Mouse (Mus musculus): Measurements from ENCODE around the gene Sh3bp2. TPM values are rescaled to one million over a fixed set of nuclear protein-coding genes. Genes with fewer than 3 reads are reported as not detected.

Gene Sh3bp2
- 1 to 10 TPM; 3.2 to 4.5 TPM for total RNA-seq (2021)

DNA sequence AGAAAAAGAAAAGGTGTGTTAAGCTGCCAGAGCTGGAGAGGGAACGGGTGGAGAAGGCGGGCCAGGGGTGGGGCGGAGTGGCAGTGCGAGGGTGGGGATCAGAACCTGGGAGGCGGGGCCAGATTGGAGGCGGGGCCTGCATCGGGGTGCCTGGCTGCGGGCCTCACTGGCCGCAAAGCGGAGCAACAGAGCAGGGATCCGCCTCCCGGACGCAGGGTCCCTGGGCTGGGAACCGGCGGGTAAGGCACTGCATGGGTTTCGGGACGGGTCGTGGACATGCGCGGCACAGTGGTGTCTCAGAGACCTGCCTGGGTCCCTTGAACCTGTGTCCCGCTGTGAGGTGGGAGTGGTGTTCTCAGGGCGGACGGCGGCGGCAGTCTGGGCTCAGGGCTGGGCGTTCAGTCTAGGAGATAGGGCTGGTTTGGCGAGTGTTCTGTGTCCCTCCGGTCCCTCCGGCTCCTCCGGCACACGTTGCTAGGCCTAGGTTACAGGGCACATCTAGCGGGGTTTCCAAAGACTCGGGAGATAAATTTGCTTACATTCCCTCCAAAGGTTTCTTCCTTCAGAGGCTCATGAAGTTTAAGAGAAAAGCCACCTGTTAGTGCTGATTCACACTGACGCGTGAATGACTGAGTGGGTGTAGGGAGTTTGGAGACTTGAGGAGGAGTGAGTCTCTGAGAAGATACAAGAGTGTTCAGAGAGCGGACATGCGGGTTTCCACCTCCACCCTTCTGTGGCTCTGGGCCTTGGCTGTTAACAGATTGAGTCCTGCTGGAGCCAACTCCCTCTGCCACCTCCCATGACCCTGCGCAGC is at the start of gene Sh3bp2:
Gene Sh3bp2 (plus strand): TSS at position 176 of the 814 bp plus-strand sequence.
- peak; percentile 85 to 86 for DNase-seq

GRCm38 (mm10) chr5:34480926-34481325 is 44.7 kb upstream of the Sh3bp2 start:
- no peak for DNase-seq

DNA sequence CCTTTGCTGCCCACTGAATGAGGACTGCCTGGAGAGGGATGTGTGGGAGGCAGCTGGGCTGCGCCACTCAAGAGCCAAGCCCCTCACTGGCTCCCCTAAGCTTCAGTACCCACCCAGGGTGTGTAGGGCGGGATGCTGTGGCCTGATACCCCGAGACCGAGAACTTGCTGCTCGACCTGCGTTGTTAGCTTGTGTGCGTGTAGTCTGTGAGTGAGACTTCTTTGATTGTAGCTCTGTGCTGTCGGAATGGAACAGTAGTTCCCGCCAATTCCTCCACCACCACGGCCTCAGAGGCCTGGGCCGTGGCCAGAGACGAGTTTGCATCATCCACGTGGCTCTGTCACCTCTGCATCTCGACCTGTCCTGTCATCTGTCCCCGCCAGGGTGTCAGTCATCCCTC is 39.9 kb upstream of the Sh3bp2 start:
- no peak for DNase-seq

DNA sequence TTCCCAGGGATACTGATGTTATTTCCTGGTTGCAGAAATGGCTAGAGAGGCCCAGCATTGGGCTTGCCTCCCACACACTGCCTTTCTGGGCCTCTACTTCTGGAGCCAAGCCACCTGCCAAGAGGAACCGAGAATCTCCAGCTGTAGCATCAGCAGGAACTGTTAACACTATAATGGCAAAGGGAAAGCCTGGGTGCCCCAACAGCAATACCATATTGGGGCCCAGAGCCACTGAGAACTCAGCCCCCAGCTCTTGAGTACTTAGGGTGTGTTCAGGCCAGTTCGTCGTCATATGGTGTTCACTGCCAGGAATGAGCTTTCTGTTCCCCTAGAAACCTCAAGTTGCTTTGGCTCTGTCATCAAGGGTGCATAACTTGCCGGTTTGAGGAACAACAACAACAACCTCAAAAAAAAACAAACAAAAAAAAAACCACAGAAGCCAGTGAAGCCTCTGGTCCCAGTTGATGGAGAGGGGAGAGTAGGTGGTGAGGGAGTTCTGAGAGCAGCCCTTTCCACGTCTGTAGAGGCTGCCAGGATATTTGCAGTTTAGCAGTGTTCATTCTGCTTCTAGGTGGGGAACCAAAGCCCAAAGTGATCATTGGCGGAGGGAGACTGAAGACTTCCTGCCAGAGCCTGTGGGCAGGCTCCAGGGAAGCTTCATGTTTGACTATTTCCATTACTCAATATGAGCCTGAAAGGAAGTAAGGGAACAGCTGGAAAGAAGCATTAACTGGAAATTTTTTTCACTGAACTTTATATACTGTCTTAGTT is 38.1 kb upstream of the Sh3bp2 start:
- no peak for DNase-seq

GRCm38 (mm10) chr5:34488741-34489417 is 36.8 kb upstream of the Sh3bp2 start:
- DNase-seq: no peak

DNA sequence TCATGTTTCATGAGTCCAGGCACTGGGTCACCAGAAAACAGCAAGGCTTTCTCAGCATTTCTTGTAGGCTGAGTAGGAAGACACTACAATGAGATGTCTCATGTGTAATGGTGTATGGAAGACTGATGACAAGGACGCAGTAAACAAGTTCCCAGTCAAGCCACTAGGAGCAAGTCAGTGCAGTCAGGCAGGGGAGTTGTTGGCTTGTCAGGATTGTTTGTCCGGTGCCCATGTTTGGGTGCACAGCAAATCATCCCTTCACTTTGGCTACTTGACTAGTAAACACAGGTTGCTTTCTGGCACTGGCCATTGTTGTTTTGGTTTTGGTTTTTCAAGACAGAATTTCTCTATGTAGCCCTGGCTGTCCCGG is 36.2 kb upstream of the Sh3bp2 start:
- DNase-seq: no peak

DNA sequence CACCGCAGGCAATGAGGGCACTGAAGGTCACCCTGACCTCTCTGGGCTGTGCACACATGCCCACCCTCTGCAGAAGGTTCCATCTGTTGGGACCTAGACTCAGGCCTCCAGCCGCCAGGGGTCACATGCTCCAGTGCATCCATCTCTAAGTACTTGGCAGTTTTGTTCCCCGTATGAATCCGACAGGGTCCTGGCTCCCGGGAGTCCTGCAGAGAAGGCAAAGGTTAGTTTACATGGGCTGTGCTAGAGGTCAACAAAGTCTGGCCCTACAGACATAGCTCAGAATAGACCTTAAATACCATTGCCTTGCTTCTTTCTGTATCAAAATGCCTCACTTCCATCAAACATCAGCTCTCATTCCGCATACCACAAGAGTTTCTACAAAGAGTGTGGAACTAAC is 28.9 kb upstream of the Sh3bp2 start:
- DNase-seq: no peak

GRCm38 (mm10) chr5:34500886-34501285 is 24.8 kb upstream of the Sh3bp2 start:
- no peak for DNase-seq

GRCm38 (mm10) chr5:34501588-34501987 is 24.1 kb upstream of the Sh3bp2 start:
- DNase-seq: no peak

DNA sequence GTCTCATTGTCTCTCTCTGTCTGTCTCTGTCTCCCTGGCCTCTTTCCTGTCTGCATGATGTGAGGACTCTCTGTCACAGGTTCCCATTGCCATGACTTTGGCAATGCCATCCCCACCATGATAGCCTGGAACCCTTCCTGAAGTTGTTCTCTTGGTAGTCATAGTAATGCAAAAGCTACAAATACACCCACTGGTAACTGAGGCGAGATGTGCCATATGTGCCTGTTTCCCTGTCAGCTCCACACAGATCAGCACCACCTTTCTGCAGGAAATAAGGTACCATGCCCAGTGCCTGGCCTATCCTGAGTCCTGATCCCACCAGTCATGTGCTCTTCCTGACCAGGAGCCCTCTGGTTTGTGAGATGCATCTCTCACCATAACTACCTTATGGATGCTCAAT is 23.2 kb upstream of the Sh3bp2 start:
- peak in 1 of 2 experiments; percentile 29 for DNase-seq

- DNase-seq: no peak
Measured at GRCm38 (mm10) chr5:34502821-34503220, 22.8 kb upstream of the Sh3bp2 start.

DNA sequence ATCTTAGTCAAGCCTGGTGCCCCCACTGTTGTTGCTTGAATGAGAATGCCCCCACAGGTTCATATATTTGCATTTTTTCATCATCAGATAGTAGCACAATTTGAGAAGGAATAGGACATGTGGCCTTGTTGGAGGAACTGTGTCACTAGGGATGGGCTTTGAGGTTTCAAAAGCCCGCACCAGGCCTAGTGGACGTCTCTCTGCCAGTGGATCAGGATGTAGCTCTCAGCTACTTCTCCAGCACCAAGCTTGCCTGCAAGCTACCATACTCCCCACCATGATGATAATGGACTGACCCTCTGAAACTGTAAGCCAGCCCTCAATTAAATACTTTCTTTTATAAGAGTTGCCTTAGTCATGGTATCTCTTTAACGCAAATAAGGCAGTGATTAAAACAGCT is 13.2 kb upstream of the Sh3bp2 start:
- no peak for DNase-seq

- peak; percentile 90 for DNase-seq
Measured at GRCm38 (mm10) chr5:34513466-34514217, 12.0 kb upstream of the Sh3bp2 start, which contains the start of gene Tnip2. Gene Tnip2, minus strand, starts transcription at chr5:34513991.

DNA sequence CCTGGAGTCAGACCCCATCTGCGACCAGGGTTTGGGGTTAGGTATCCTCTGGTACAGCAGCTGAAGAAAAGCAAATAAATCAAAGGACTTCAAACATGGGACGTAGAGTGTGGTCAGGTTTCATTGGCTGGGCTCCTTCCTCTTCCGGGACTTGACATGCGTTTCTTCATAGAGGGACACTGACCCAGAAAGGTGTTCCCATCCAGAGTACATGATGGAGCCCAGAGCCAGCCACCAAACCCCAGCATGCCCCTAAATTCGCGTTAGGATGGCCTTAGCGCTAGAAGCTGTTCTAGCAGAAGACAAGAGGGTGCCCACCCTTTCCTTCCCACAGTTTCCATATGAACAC is 11.4 kb upstream of the Sh3bp2 start:
- DNase-seq: no peak

DNA sequence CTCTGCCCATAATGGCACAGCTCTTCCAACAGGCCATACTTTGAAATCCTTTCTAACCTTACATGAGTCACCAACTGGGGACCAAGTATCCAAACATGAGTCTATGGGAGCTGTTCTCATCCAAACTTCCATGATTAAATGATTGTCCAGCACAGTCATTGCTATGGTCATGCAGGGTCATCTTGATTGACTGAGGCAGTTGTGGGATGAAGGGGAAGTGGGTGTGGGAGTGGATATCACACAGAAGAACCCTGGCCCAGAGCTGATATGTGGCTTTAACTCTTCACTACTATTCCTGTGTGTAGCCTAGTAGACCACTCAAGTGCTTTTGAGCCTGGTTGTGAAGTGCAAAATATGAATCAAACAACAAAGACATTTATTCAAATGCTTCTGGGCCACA is 10.5 kb upstream of the Sh3bp2 start:
- DNase-seq: no peak

- peak; percentile 59 to 67 for DNase-seq
Measured at GRCm38 (mm10) chr5:34517913-34518312, 7.7 kb upstream of the Sh3bp2 start.

DNA sequence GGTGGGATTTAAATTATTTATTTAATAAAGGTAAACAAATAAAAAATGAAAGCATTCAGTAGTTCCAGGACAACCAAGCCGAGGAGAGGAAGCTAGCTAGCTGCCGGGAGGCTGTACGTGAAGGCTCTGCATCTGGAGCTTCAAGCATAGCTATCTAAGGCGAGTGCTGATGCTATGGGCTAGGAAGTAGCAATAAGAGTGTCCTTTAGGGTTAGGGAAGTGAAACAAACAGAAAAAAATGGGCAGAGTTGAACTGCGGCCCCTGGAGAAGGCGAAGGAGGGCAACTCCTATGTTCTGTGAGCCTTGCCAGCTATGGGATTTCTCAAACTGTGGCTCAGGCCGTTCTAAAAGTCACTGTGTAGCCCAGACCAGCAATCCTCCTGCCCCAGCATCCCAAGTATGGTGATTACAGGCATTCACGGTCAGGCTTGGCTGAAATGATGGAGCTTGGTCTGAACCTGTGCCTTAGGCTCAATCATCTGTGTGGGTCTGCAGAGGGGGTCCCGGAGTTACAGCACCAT is 6.2 kb upstream of the Sh3bp2 start:
- no peak for DNase-seq

DNA sequence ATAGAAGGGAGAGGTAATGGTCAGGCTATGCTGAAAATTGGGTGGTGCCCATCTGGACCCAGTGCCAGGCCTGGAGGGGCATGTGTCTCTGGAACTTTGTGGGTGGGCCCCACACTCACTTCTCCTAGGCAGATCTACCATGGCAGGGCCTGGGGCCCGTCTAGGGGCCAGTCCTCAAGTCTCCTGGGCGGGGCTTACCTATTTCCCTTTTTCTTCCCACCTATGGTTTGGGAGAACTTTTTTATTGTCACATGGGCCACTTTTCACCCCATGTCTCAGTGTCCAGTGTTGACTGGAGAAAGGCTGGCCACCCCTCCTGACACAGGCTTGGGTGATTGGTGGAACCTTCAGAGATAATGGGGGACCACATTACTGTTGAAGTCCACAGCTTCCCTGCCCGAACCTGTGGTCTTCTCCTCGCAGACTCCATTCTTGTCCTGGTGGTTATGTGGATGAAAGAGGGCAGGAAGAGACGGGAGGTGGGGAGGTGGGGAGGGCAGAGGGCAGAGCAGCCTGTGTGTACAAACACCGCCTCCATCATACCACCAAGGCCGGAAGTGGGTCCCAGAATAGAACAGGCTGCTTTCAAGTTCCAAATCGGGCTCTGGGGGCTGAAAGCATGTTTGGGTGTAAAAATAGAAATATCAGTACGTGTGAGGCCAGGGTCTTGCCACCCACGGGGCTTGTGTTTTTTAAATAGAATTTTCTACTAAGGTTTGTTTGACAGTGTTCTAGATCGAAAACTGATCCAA is 5.0 kb upstream of the Sh3bp2 start:
- DNase-seq: no peak

- no peak for DNase-seq
Measured at GRCm38 (mm10) chr5:34521337-34521736, 4.3 kb upstream of the Sh3bp2 start.

DNA sequence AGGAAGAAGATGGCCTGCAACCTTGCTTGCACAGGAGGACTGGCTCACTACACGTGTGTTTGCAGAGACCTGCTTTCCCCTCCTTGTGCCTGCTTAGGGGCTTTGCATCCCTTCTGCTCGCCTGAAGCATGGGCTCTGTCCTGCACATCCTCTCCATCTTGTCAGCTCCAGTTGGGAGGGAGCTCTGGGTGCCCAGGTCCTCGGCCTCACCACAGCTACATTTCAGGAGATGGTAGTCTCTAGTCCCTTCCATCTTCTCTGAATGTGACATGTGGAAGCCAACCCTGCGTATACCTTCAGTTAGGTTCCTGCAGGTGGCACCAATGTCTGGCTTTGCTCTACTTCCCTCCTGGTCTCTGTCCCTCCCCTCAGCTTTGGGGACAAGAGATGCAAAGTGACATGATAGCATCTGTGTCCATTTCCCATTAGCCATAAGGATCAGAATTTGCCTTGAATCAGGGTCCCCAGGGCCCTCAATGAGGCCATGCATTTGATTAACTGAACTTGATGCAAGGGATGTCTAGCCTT is 1.6 kb upstream of the Sh3bp2 start:
- no peak for DNase-seq

GRCm38 (mm10) chr5:34524511-34524910 is 1.1 kb upstream of the Sh3bp2 start:
- no peak for DNase-seq

- DNase-seq: no peak
Measured at GRCm38 (mm10) chr5:34526477-34526775, 788 bp downstream of the Sh3bp2 start.

Data from layer of hippocampus, postnatal 36 days (tissue).